Mouse (Mus musculus) forebrain, embryonic 15.5 days (tissue): ENCODE measurements around the gene Rps25. TPM values are rescaled to one million over a fixed set of nuclear protein-coding genes. Genes with fewer than 3 reads are reported as not detected.
"Not testable (repeated sequence)": the region's sequence is repeated elsewhere in the genome, so short reads cannot be mapped to it uniquely, and the experiment has no call there.

Source experiments
- ATAC-seq: fragments of 200-750 bp; cut with Nextera tagmentation; replicated peaks from 2 replicates; pipeline ENCODE4 v1.8.0; 2017; ENCODE audit warnings: mild to moderate bottlenecking, moderate TSS enrichment, moderate library complexity
- H3K27ac ChIP-seq: fragments of 300-500 bp; sonication (generic); replicated peaks from 2 replicates; pipeline ENCODE4 v1.5.1; 2015; ENCODE audit warnings: mild to moderate bottlenecking, inconsistent platforms
- H3K27me3 ChIP-seq: fragments of 300-500 bp; sonication (generic); 2 replicates; pipeline ENCODE4 v1.6.1; 2015; ENCODE audit warnings: inconsistent platforms
- H3K36me3 ChIP-seq: fragments of 300-500 bp; sonication (generic); 2 replicates; pipeline ENCODE4 v1.6.1; 2015; ENCODE audit warnings: mild to moderate bottlenecking, inconsistent platforms
- H3K4me1 ChIP-seq: fragments of 300-500 bp; sonication (generic); 2 replicates; pipeline ENCODE4 v1.6.1; 2015; ENCODE audit warnings: inconsistent platforms
- H3K4me2 ChIP-seq: fragments of 300-500 bp; sonication (generic); replicated peaks from 2 replicates; pipeline ENCODE4 v1.6.1; 2015; ENCODE audit warnings: mild to moderate bottlenecking, inconsistent platforms
- H3K4me3 ChIP-seq: fragments of 300-500 bp; sonication (generic); 2 replicates; pipeline ENCODE4 v1.5.1; 2015; ENCODE audit warnings: mild to moderate bottlenecking, inconsistent platforms
- H3K9ac ChIP-seq: fragments of 300-500 bp; sonication (generic); replicated peaks from 2 replicates; pipeline ENCODE4 v1.6.1; 2015; ENCODE audit warnings: mild to moderate bottlenecking, inconsistent platforms
- H3K9me3 ChIP-seq: fragments of 300-500 bp; sonication (generic); 2 replicates; pipeline ENCODE4 v1.6.1; 2016; ENCODE audit warnings: inconsistent platforms
- WGBS: fragments of 180-500 bp; shearing (Covaris S2); methylation state at CpG from one replicate; pipeline ENCODE4 v1.1.7; 2015; ENCODE audit warnings: mixed read lengths; 5-methylcytosine and 5-hydroxymethylcytosine counted together
- polyA plus RNA-seq: library from polyadenylated mRNA; unstranded; fragments of >200 nt; fragmentation: Nextera tagmentation; extraction: Ambion mirVana; gene quantifications from 2 replicates; pipeline ENCODE4 v1.2.1, GENCODE M21; 2015

Rps25 gene
- polyA plus RNA-seq: 1,070 and 1,143 TPM in 2 replicates

DNA sequence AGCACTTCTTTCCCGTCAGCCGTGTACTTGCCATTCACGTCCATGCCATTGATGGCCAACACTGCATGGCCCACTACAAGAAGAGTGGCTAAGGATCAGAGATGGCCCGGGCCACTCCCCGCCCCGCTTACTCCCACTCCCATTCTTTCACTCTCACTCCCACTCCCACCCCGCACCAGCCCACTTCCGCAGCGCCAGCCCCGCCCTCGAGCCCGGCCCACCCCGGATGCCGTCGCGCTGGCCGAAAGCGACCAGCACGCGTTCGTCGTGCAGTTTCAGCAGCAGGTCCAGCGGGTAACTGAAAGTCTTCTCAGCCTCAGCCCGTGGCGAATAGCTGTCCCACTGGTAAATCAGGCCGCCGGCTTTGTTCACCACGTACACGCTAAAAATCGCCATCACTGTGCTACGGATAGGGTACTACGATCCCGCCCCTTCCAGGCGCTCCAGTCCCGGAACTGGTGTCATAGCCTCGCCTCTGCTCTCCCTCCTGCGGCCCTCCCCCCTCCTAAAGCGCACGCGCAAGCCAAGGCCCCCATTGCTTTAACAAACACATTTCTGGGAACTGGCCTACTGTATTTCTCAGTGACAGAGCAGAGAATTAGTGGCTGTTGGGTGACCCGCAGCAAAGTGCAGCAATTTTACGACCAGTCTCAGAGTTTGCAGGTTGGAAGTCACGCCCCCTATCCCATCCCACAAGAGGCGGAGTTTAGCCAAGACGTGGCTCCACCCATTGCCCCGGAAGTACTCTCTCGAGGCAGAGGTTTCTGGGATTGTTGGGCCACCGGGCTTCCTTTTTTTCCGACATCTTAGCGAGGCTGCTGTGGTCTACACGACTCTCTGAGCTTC is at the start of gene Rps25, which contains the start of gene Trappc4:
Rps25 (plus strand) TSS at position 234 of the 846 bp plus-strand sequence.
Trappc4 (minus strand) TSS at position 695 of the 846 bp plus-strand sequence.
- peak; percentile 97 for ATAC-seq
- Histone ChIP-seq H3K4me2 (peak within 1 kb of the TSS; percentile 68), H3K9ac (peak within 1 kb of the TSS; percentile 86), H3K36me3 (peaks cover 69% of the 10 kb centered on the region), H3K9me3 (no peaks in the 10 kb centered on the region), H3K27me3 (no peaks in the 10 kb centered on the region), H3K4me1 (peaks cover 26% of the 10 kb centered on the region), H3K4me3 (peak within 1 kb of the TSS; percentile 83), H3K27ac (peak within 1 kb of the TSS; percentile 98)
- WGBS: under 1% methylated on average over 51 of the region's 51 CpGs

DNA sequence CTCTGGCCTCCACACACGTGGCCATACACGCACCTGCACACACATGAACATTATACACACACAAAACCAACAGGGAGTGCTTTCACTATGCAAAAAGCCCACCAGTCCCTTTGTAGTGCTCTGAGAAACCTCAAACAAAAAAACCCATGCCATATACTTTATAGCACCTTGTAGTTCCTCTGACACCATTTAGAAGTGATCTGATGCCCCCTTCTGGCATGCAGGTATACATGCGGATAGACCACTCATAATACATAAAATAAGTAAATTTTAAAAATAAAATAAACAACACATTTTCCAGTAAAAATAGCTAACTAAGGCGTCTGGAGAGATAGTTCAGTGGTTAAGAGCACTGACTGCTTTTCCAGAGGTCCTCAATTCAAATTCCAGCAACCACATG is 49.7 kb upstream of the Rps25 start:
- Histone ChIP-seq H3K27ac (no peak overlapping the region), H3K9ac (no peak overlapping the region), H3K4me3 (no peak overlapping the region), H3K4me2 (no peak overlapping the region), H3K4me1 (peaks cover 13% of the 10 kb centered on the region), H3K9me3 (no peaks in the 10 kb centered on the region), H3K36me3 (peaks cover 73% of the 10 kb centered on the region), H3K27me3 (no peaks in the 10 kb centered on the region)
- WGBS: 69% methylated on average over 4 of the region's 4 CpGs
- ATAC-seq: no peak

DNA sequence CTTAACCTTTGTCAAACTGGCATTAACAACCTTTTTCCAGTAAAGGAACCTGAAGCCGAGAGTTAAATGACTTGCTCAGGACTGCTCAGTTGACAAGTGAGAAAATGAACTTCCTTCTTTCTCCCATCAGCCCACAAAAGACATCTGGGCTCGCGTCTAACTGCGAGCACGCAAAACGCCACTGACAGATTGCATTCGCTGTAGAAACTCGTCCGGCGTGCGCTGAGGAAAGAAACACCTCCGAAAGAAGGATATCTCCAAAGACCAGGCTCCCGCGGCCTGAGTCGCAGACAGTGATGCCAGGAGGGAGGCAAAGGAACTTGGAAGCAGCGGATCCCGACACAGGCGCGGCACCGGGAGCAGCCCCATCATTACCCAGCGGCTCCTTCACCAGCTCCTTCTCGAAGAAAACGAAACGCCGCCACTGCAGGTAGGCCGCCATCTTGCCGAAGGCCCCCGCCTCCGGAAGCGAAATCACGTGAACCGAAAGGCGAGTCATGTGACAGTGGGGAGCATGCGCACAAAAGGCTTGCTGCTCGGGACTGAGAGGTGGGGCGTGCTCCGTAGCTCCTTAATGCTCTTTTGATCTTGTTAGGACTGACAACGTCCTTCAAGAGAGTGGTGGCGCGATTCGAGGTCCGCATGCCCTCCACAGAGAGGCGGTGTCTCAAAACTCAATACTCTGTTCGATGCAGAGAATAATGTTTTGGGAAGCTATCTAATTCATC is 45.6 kb upstream of the Rps25 start, which contains the start of gene Vps11:
Vps11 (minus strand) TSS at position 481 of the 728 bp plus-strand sequence.
- ATAC-seq: peak; percentile 91

DNA sequence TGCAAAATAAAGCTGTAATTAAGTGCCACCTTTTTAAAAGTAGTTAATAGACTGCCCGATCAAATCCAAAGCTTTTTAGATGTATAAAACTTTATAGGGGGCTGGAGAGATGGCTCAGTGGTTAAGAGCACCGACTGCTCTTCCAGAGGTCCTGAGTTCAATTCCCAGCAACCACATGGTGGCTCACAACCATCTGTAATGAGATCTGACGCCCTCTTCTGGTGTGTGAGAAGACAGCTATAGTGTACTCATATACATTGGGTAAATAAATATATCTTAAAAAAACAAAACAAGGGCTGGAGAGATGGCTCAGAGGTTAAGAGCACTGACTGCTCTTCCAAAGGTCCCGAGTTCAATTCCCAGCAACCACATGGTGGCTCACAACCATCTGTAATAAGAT is 45.0 kb upstream of the Rps25 start:
- peak overlapping the region; percentile 86 for H3K4me2 ChIP-seq
- H3K9me3 ChIP-seq, H3K27me3 ChIP-seq: not testable (repeated sequence)
- 46% methylated on average over 4 of the region's 4 CpGs for WGBS
- peaks cover 26% of the 10 kb centered on the region for H3K36me3 ChIP-seq
- peak overlapping the region; percentile 85 for H3K27ac ChIP-seq
- peak overlapping the region; percentile 90 for H3K4me3 ChIP-seq
- H3K9ac ChIP-seq: peak overlapping the region; percentile 92
- H3K4me1 ChIP-seq: peaks cover 13% of the 10 kb centered on the region
- ATAC-seq: 0 out of 2 replicates have a peak, but pooled peaks have one; percentile 19

More for the DNA sequence above, 45.6 kb upstream of the Rps25 start, which contains the start of gene Vps11:
- peak within 1 kb of the TSS; percentile 90 for H3K4me3 ChIP-seq
- peak within 1 kb of the TSS; percentile 92 for H3K9ac ChIP-seq
- H3K4me1 ChIP-seq: peaks cover 13% of the 10 kb centered on the region
- H3K27ac ChIP-seq: peak within 1 kb of the TSS; percentile 85
- no peaks in the 10 kb centered on the region for H3K27me3 ChIP-seq
- 1% methylated on average over 44 of the region's 44 CpGs for WGBS
- H3K9me3 ChIP-seq: no peaks in the 10 kb centered on the region
- H3K4me2 ChIP-seq: peak within 1 kb of the TSS; percentile 86
- H3K36me3 ChIP-seq: peaks cover 32% of the 10 kb centered on the region

DNA sequence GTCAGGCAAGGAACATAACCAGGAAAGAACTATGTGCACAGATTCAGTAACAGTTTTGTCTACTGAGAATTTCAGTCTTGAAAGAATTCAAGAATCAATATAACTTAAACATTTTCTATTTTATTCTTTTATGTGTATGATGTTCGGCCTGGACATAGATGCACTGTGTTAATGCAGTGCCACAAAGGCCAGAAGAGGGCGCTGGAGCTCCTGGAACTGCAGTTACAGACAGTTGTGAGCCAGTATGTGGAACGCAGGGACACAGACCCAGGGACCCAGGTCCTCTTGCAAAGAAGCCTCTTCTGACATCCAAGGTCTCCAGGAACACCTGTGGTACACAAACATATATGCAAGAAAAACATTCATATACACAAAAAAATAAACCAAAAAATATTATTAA is 42.5 kb upstream of the Rps25 start:
- 59% methylated on average over 3 of the region's 3 CpGs for WGBS
- no peak for ATAC-seq
- Histone ChIP-seq H3K4me2 (no peak overlapping the region), H3K36me3 (peaks cover 5% of the 10 kb centered on the region), H3K4me1 (peaks cover 13% of the 10 kb centered on the region), H3K27me3 (no peaks in the 10 kb centered on the region), H3K4me3 (no peak overlapping the region), H3K9ac (no peak overlapping the region), H3K9me3 (no peaks in the 10 kb centered on the region), H3K27ac (no peak overlapping the region)

DNA sequence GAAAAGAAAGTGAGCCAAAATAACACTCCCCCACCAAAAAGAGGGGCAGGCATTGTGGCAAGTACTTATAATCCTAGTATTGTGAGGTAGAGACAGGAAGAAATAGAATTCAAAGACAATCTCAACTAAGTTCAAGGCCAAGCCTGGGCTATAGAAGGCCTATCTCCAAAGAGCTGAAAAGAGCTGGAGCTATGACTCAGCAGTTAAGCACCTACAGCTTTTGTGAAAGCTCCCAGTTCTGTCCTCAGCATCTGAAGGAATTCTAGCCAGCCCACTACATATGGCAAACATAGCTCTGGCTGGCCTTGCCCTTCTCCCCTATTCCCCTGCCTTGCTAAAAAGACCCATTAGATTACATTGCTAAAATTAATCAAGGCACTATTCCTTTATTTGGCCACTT is 33.6 kb upstream of the Rps25 start:
- no peak overlapping the region for H3K4me3 ChIP-seq
- H3K36me3 ChIP-seq: no peaks in the 10 kb centered on the region
- peaks cover 2% of the 10 kb centered on the region; the same call in 1 of the 2 replicates for H3K4me1 ChIP-seq
- no peak overlapping the region for H3K9ac ChIP-seq
- H3K4me2 ChIP-seq: no peak overlapping the region
- no peaks in the 10 kb centered on the region for H3K9me3 ChIP-seq
- ATAC-seq: no peak
- H3K27me3 ChIP-seq: no peaks in the 10 kb centered on the region
- H3K27ac ChIP-seq: no peak overlapping the region

DNA sequence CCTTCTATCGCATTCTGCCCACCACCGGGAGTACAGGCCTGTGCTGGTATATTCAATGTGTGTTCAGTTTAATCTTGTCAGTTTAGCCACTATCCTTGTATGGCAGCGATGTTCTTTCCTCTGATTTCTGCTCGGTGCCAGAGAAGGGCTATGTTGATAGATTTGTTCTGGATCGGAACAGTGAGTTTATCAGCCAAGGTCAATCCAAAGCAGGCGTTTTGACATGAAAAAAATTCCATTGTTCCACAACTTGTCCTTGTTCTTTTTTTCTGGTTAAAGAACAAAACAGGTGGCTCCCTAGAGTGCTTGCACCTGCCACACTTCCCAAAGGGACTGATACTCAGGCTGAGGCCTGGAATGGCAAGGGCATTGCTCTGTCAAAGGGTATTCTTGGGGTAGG is 30.8 kb upstream of the Rps25 start:
- Histone ChIP-seq H3K9me3 (no peaks in the 10 kb centered on the region), H3K4me3 (no peak overlapping the region), H3K9ac (no peak overlapping the region), H3K4me2 (no peak overlapping the region), H3K4me1 (peaks cover 20% of the 10 kb centered on the region), H3K27ac (no peak overlapping the region), H3K36me3 (peaks cover 3% of the 10 kb centered on the region), H3K27me3 (no peaks in the 10 kb centered on the region)
- 87% methylated on average over 6 of the region's 6 CpGs for WGBS
- ATAC-seq: no peak

DNA sequence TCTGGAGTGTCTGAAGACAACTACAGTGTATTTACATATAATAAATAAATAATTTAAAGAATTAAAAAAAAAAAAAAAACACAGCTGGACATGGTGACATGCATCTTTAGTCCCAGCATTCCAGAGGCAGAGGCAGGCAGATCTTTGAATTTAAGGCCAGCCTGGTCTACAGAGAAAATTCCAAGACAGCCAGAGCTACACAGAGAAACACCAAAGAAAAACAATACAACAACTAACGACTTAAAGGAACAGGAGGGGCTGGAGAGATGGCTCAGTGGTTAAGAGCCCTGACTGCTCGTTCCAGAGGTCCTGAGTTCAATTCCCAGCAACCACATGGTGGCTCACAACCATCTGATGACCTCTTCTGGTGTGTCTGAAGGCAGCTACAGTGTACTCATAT is 29.6 kb upstream of the Rps25 start:
- H3K27ac ChIP-seq: not testable (repeated sequence)
- WGBS: 80% methylated on average over 2 of the region's 2 CpGs

DNA sequence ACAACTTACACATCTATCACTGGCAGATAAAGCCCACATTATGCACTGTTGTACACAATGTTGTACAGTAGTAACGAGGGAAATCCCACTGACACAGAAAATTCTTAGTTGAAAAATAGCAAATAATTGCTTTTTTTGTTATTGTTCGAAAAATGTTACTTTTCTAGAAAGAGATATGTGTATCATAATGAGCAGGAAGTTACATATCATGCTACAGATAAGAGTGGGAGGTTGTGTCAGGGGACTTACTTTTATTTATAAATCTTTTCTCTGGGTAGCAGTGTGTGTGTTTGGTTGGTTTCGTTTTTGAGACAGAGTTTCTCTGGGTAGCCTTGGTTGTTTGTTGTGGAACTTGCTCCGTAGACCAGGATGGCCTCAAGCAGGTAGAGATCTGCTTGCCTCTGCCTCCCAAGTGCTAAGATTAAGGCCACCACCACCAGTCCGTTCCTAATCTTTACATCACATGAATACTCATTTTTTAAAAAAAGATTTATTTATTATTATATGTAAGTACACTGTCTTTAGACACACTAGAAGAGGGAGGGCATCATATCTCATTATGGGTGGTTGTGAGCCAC is 28.7 kb upstream of the Rps25 start:
- H3K9ac ChIP-seq: peak overlapping the region; percentile 93
- H3K4me1 ChIP-seq: peaks cover 23% of the 10 kb centered on the region
- no peaks in the 10 kb centered on the region for H3K9me3 ChIP-seq
- H3K36me3 ChIP-seq: peaks cover 24% of the 10 kb centered on the region
- 89% methylated on average over 5 of the region's 5 CpGs for WGBS
- H3K4me3 ChIP-seq: peak overlapping the region; percentile 89
- peak overlapping the region; percentile 93 for H3K27ac ChIP-seq
- H3K27me3 ChIP-seq: no peaks in the 10 kb centered on the region
- peak overlapping the region; percentile 84 for H3K4me2 ChIP-seq
- no peak for ATAC-seq

More for the DNA sequence above, 29.6 kb upstream of the Rps25 start:
- Histone ChIP-seq H3K4me1 (peaks cover 23% of the 10 kb centered on the region), H3K36me3 (peaks cover 15% of the 10 kb centered on the region)
- ATAC-seq, H3K9me3 ChIP-seq, H3K27me3 ChIP-seq, H3K9ac ChIP-seq, H3K4me3 ChIP-seq, H3K4me2 ChIP-seq: not testable (repeated sequence)

DNA sequence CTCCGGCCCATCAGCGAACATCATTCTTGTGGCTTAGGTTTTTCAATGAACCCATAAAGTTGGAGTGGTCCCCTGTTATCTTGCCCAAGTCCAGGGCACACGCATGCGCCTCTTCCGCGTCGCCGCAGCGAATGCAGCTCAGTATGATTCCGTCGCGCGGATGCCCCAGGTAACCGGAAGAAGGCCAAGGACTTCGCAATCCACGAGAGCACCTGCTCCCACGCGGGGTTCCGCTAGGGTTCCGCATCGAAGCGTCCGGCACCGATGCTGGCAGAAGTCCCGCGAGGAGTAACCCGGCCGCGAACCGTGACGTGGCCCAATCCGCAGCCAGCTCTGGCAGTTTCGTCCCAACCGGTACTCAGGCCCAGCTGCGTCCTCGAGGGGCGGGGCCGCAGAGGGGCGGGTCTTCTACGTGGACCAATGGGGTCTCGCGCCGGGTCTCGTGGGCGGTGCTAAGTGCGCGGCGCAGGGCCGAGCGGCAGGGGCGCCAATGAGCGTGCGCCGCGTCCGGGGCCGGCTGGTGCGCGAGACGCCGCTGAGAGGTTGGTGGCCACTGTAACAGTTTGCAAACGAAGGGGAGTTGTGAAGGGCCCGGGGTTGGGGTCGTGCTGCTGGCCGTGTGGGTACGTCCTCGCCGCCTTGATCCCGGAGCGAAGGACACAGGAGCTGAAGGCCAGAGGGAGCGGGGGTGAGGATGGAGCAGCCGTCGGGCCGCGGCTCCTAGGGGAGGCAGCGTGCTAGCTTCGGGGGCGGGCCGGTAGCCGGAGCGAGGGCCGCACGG is 27.7 kb upstream of the Rps25 start, which contains the start of gene Hyou1:
Hyou1 (plus strand) TSS at position 437 of the 781 bp plus-strand sequence.
- Histone ChIP-seq H3K36me3 (peaks cover 34% of the 10 kb centered on the region), H3K4me1 (peaks cover 23% of the 10 kb centered on the region), H3K4me3 (peak within 1 kb of the TSS; percentile 89), H3K27me3 (no peaks in the 10 kb centered on the region), H3K9me3 (no peaks in the 10 kb centered on the region), H3K9ac (peak within 1 kb of the TSS; percentile 93), H3K4me2 (peak within 1 kb of the TSS; percentile 84), H3K27ac (peak within 1 kb of the TSS; percentile 93)
- ATAC-seq: peak; percentile 99
- WGBS: under 1% methylated on average over 83 of the region's 83 CpGs

DNA sequence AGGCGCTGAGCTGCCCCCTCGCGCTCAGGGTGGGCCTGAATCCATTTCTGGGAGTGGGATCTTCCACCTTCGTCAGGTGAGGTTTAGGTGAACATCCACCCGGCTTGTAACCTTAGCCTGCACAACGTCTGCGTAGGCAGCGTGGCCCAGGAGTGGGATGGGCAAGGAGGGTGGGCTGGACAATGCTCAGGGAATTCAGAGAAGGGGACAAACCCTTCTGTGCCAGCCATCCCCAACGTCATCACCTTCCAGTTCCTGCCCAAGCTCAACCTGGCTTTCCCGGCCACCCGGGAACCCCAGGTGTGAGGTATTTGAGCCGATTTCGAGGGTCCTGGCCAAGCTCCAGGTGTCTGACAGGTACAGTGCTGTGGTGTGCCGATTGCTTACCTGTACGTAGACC is 27.1 kb upstream of the Rps25 start:
- ATAC-seq: peak; percentile 44
- H3K4me1 ChIP-seq: peaks cover 23% of the 10 kb centered on the region
- H3K36me3 ChIP-seq: peaks cover 41% of the 10 kb centered on the region
- H3K9me3 ChIP-seq: no peaks in the 10 kb centered on the region
- H3K4me2 ChIP-seq: peak overlapping the region; percentile 84
- WGBS: 7% methylated on average over 15 of the region's 15 CpGs
- H3K27me3 ChIP-seq: no peaks in the 10 kb centered on the region
- peak overlapping the region; percentile 87 for H3K27ac ChIP-seq
- peak overlapping the region; percentile 89 for H3K4me3 ChIP-seq
- H3K9ac ChIP-seq: peak overlapping the region; percentile 93
